Mouse (Mus musculus) thymus, postnatal 0 days (tissue): ENCODE measurements around the gene Hps1. TPM values are rescaled to one million over a fixed set of nuclear protein-coding genes. Genes with fewer than 3 reads are reported as not detected.

Experiments used
- DNase-seq: peaks from one replicate; pipeline ENCODE4 v3.0.0-alpha.2; 2015; ENCODE audit warnings: low spot score
- polyA plus RNA-seq: library from polyadenylated mRNA; unstranded; fragments of >200 nt; fragmentation: Nextera tagmentation; extraction: Ambion mirVana; gene quantifications from 2 replicates; pipeline ENCODE4 v1.2.1, GENCODE M21; 2015

Gene Hps1
- polyA plus RNA-seq, 1 experiment from 2014 or later: 16.5 TPM

- DNase-seq: no peak
Measured at GRCm38 (mm10) chr19:42755148-42755870, 24.5 kb downstream of the Hps1 start.

GRCm38 (mm10) chr19:42753141-42753917 is 26.4 kb downstream of the Hps1 start:
- DNase-seq: no peak

- peak; percentile 35 for DNase-seq
Measured at GRCm38 (mm10) chr19:42752363-42752931, 27.3 kb downstream of the Hps1 start, which contains the start of gene Pyroxd2. TSS of gene Pyroxd2 (minus strand) at chr19:42752775.

GRCm38 (mm10) chr19:42750196-42750595 is 29.6 kb downstream of the Hps1 start:
- DNase-seq: no peak

GRCm38 (mm10) chr19:42746702-42747101 is 33.1 kb downstream of the Hps1 start:
- DNase-seq: no peak

- DNase-seq: no peak
Measured at GRCm38 (mm10) chr19:42745869-42746224, 33.9 kb downstream of the Hps1 start.

GRCm38 (mm10) chr19:42745084-42745868 is 34.5 kb downstream of the Hps1 start:
- no peak for DNase-seq

GRCm38 (mm10) chr19:42744162-42744586 is 35.6 kb downstream of the Hps1 start:
- DNase-seq: peak; percentile 36

- no peak for DNase-seq
Measured at GRCm38 (mm10) chr19:42743261-42743660, 36.5 kb downstream of the Hps1 start.

GRCm38 (mm10) chr19:42741884-42742283 is 37.9 kb downstream of the Hps1 start:
- DNase-seq: no peak

- DNase-seq: no peak
Measured at GRCm38 (mm10) chr19:42740163-42740899, 39.4 kb downstream of the Hps1 start.

- no peak for DNase-seq
Measured at GRCm38 (mm10) chr19:42739734-42740133, 40.0 kb downstream of the Hps1 start.

GRCm38 (mm10) chr19:42737753-42738152 is 42.0 kb downstream of the Hps1 start:
- no peak for DNase-seq

GRCm38 (mm10) chr19:42734982-42735381 is 44.8 kb downstream of the Hps1 start:
- no peak for DNase-seq

- peak; percentile 8 for DNase-seq
Measured at GRCm38 (mm10) chr19:42727424-42727823, 52.4 kb downstream of the Hps1 start.

GRCm38 (mm10) chr19:42726766-42727165 is 53.0 kb downstream of the Hps1 start:
- DNase-seq: no peak

GRCm38 (mm10) chr19:42725973-42726350 is 53.8 kb downstream of the Hps1 start:
- DNase-seq: no peak

GRCm38 (mm10) chr19:42725056-42725972 is 54.5 kb downstream of the Hps1 start:
- DNase-seq: peak; percentile 40

GRCm38 (mm10) chr19:42723302-42723701 is 56.5 kb downstream of the Hps1 start:
- DNase-seq: no peak

- no peak for DNase-seq
Measured at GRCm38 (mm10) chr19:42722500-42722899, 57.3 kb downstream of the Hps1 start.
